Mouse (Mus musculus): ENCODE measurements around the gene 1700017B05Rik.

The 1700017B05Rik gene

GRCm38 (mm10) chr9:57272902-57273804 lies 10.7 kb upstream of the 1700017B05Rik start:
- DNase-seq (ENCODE audit: low spot score in 2 of 2) = no peak

GRCm38 (mm10) chr9:57271837-57272562 lies 9.6 kb upstream of the 1700017B05Rik start:
- no peak for DNase-seq (ENCODE audit: low spot score in 2 of 2)

- no peak for DNase-seq (ENCODE audit: low spot score in 2 of 2)
Observed at GRCm38 (mm10) chr9:57271081-57271480, 8.7 kb upstream of the 1700017B05Rik start.

- DNase-seq (ENCODE audit: low spot score in 2 of 2) = no peak
Observed at GRCm38 (mm10) chr9:57270399-57270798, 8.0 kb upstream of the 1700017B05Rik start.

- no peak for DNase-seq (ENCODE audit: low spot score in 2 of 2)
Observed at GRCm38 (mm10) chr9:57269384-57269783, 7.0 kb upstream of the 1700017B05Rik start.

- DNase-seq (ENCODE audit: low spot score in 2 of 2) = no peak
Observed at GRCm38 (mm10) chr9:57268575-57268974, 6.2 kb upstream of the 1700017B05Rik start.

GRCm38 (mm10) chr9:57268078-57268477 lies 5.7 kb upstream of the 1700017B05Rik start:
- DNase-seq (ENCODE audit: low spot score in 2 of 2) = no peak

GRCm38 (mm10) chr9:57267421-57267820 lies 5.0 kb upstream of the 1700017B05Rik start:
- DNase-seq (ENCODE audit: low spot score in 2 of 2) = no peak

- no peak for DNase-seq (ENCODE audit: low spot score in 2 of 2)
Observed at GRCm38 (mm10) chr9:57265125-57265524, 2.7 kb upstream of the 1700017B05Rik start.

GRCm38 (mm10) chr9:57262795-57263684 lies 628 bp upstream of the 1700017B05Rik start:
- DNase-seq (ENCODE audit: low spot score in 2 of 2) = no peak

GRCm38 (mm10) chr9:57261516-57261912 lies 898 bp downstream of the 1700017B05Rik start:
- DNase-seq (ENCODE audit: low spot score in 2 of 2) = peak; percentile 20 to 36

- no peak for DNase-seq (ENCODE audit: low spot score in 2 of 2)
Observed at GRCm38 (mm10) chr9:57260940-57261339, 1.5 kb downstream of the 1700017B05Rik start.

GRCm38 (mm10) chr9:57259736-57260135 lies 2.7 kb downstream of the 1700017B05Rik start:
- DNase-seq (ENCODE audit: low spot score in 2 of 2) = peak; percentile 87 to 88

- no peak for DNase-seq (ENCODE audit: low spot score in 2 of 2)
Observed at GRCm38 (mm10) chr9:57257627-57258026, 4.8 kb downstream of the 1700017B05Rik start.

GRCm38 (mm10) chr9:57256861-57257260 lies 5.6 kb downstream of the 1700017B05Rik start:
- DNase-seq (ENCODE audit: low spot score in 2 of 2) = no peak

- no peak for DNase-seq (ENCODE audit: low spot score in 2 of 2)
Observed at GRCm38 (mm10) chr9:57256309-57256708, 6.1 kb downstream of the 1700017B05Rik start.

- DNase-seq (ENCODE audit: low spot score in 2 of 2) = no peak
Observed at GRCm38 (mm10) chr9:57254823-57255495, 7.5 kb downstream of the 1700017B05Rik start.

GRCm38 (mm10) chr9:57254061-57254460 lies 8.4 kb downstream of the 1700017B05Rik start:
- DNase-seq (ENCODE audit: low spot score in 2 of 2) = no peak

GRCm38 (mm10) chr9:57251139-57251538 lies 11.3 kb downstream of the 1700017B05Rik start:
- no peak for DNase-seq (ENCODE audit: low spot score in 2 of 2)

GRCm38 (mm10) chr9:57250026-57250425 lies 12.4 kb downstream of the 1700017B05Rik start:
- no peak for DNase-seq (ENCODE audit: low spot score in 2 of 2)

Measured in frontal cortex, postnatal 25 days (tissue).